Mouse (Mus musculus) liver, adult 2 months (tissue): ENCODE measurements at regions not wholly inside any gene's neighbourhood (a gene's known extent, or its start where the extent isn't known, plus 50 kb on each side); places are given as distances from the start of the nearest gene placed in this dataset.

Source experiments
- DNase-seq: peaks from one replicate; pipeline ENCODE4 v3.0.0-alpha.2; 2011; ENCODE audit warnings: low read depth, low spot score; ENCODE audit errors: extremely low read depth
- H3K27ac ChIP-seq: fragments of 200-500 bp; replicated peaks from 2 replicates; pipeline ENCODE4 v1.5.1; 2012; ENCODE audit warnings: low read depth, mild to moderate bottlenecking, control low read depth, inconsistent platforms, low read length; ENCODE audit not compliant: insufficient read depth
- H3K27me3 ChIP-seq: fragments of 200-500 bp; 2 replicates; pipeline ENCODE4 v1.6.1; 2012; ENCODE audit warnings: mild to moderate bottlenecking, moderate library complexity, low read length, inconsistent platforms; ENCODE audit not compliant: control insufficient read depth, insufficient read depth
- H3K36me3 ChIP-seq: fragments of 200-500 bp; 2 replicates; pipeline ENCODE4 v1.6.1; 2012; ENCODE audit warnings: low read length, inconsistent platforms; ENCODE audit not compliant: control insufficient read depth, insufficient read depth
- H3K4me1 ChIP-seq: fragments of 200-500 bp; 2 replicates; pipeline ENCODE4 v1.6.1; 2011; ENCODE audit warnings: low read length; ENCODE audit not compliant: control insufficient read depth, insufficient read depth
- H3K4me3 ChIP-seq: fragments of 200-500 bp; 2 replicates; pipeline ENCODE4 v1.5.1; 2011; ENCODE audit warnings: low read depth, mild to moderate bottlenecking, control low read depth, low read length, moderate library complexity; ENCODE audit not compliant: insufficient read depth
- H3K79me2 ChIP-seq: fragments of 200-500 bp; 2 replicates; pipeline ENCODE4 v1.6.1; 2012; ENCODE audit warnings: inconsistent platforms, mild to moderate bottlenecking, low read length, moderate library complexity; ENCODE audit not compliant: control insufficient read depth, insufficient read depth
- H3K9ac ChIP-seq: fragments of 200-500 bp; 2 replicates; pipeline ENCODE4 v1.6.1; 2012; ENCODE audit warnings: low read depth, mild to moderate bottlenecking, control low read depth, inconsistent platforms, low read length
- CTCF ChIP-seq: fragments of 200-500 bp; IDR thresholded peaks from 2 replicates; pipeline ENCODE4 v1.5.1; 2011; ENCODE audit warnings: low read depth, low read length, control low read depth
- POLR2A ChIP-seq: fragments of 200-500 bp; IDR thresholded peaks from 2 replicates; pipeline ENCODE4 v1.6.1; 2011; ENCODE audit warnings: low read length, control low read depth; ENCODE audit not compliant: insufficient read depth; ENCODE audit errors: extremely low read depth
- WGBS: fragments of 180-500 bp; shearing (Covaris S2); methylation state at CpG from one replicate; pipeline ENCODE4 v1.1.7; 2018; 5-methylcytosine and 5-hydroxymethylcytosine counted together

GRCm38 (mm10) chr2:74970611-74971265 lies 145.1 kb downstream of the Mtx2 start:
- no peak for DNase-seq
- Histone ChIP-seq H3K27ac (no peak overlapping the region), H3K9ac (no peak overlapping the region), H3K4me3 (no peak overlapping the region), H3K36me3 (no peaks in the 10 kb centered on the region), H3K79me2 (no peaks in the 10 kb centered on the region), H3K4me1 (no peaks in the 10 kb centered on the region), H3K27me3 (peaks cover 9% of the 10 kb centered on the region; the same call in 1 of the 2 replicates)
- no peak for TF ChIP-seq POLR2A
- no peak for TF ChIP-seq CTCF
- 66% methylated on average over 14 of the region's 14 CpGs for WGBS

DNA sequence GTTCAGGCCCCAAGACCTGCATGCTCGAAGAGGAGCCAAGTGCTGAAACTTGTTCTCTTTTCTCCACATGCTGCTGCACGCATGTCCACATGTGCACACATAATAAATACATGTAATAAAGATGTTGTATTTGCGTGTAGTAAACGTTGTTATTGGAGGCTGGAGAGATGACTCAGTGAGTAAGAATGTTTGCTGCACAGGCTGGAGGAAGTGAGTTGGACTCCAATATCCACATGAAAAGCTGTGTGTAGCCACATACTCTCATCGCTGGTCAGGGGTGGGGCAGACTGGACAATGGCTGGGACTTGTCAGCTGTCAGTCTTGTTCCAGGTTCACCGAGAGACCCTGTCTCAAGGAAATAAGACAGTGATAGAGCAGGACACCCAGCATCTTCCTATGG lies 147.8 kb downstream of the Mtx2 start:
- no peak for TF ChIP-seq CTCF
- no peak for TF ChIP-seq POLR2A
- no peak overlapping the region for H3K4me3 ChIP-seq
- no peak overlapping the region for H3K9ac ChIP-seq
- no peak for DNase-seq
- no peaks in the 10 kb centered on the region for H3K79me2 ChIP-seq
- H3K27me3 ChIP-seq, result peaks cover 2% of the 10 kb centered on the region; the same call in 1 of the 2 replicates
- H3K36me3 ChIP-seq, result no peaks in the 10 kb centered on the region
- no peak overlapping the region for H3K27ac ChIP-seq
- WGBS, result 75% methylated on average over 6 of the region's 6 CpGs
- no peaks in the 10 kb centered on the region for H3K4me1 ChIP-seq

- WGBS, result 62% methylated on average over 16 of the region's 16 CpGs
- no peaks in the 10 kb centered on the region for H3K4me1 ChIP-seq
These were observed 149.2 kb downstream of the Mtx2 start for GRCm38 (mm10) chr2:74974595-74975325.

GRCm38 (mm10) chr2:74977348-74977747 lies 151.7 kb downstream of the Mtx2 start:
- Histone ChIP-seq H3K4me3 (no peak overlapping the region), H3K27ac (no peak overlapping the region)

More at GRCm38 (mm10) chr2:74974595-74975325, 149.2 kb downstream of the Mtx2 start:
- H3K27ac ChIP-seq, result no peak overlapping the region
- TF ChIP-seq CTCF (no peak), POLR2A (no peak)
- no peaks in the 10 kb centered on the region for H3K79me2 ChIP-seq
- H3K27me3 ChIP-seq, result peaks cover 2% of the 10 kb centered on the region; the same call in 1 of the 2 replicates
- H3K9ac ChIP-seq, result no peak overlapping the region
- H3K4me3 ChIP-seq, result no peak overlapping the region
- no peaks in the 10 kb centered on the region for H3K36me3 ChIP-seq
- DNase-seq, result no peak

GRCm38 (mm10) chr2:74977828-74978227 lies 152.2 kb downstream of the Mtx2 start:
- H3K36me3 ChIP-seq, result no peaks in the 10 kb centered on the region
- H3K9ac ChIP-seq, result no peak overlapping the region
- H3K27me3 ChIP-seq, result peaks cover 5% of the 10 kb centered on the region; the same call in 1 of the 2 replicates
- no peak overlapping the region for H3K27ac ChIP-seq
- H3K4me1 ChIP-seq, result no peaks in the 10 kb centered on the region
- no peak for DNase-seq
- H3K4me3 ChIP-seq, result no peak overlapping the region
- 83% methylated on average over 1 of the region's 1 CpGs for WGBS
- no peaks in the 10 kb centered on the region for H3K79me2 ChIP-seq
- no peak for TF ChIP-seq CTCF
- no peak for TF ChIP-seq POLR2A

More at GRCm38 (mm10) chr2:74977348-74977747, 151.7 kb downstream of the Mtx2 start:
- no peak overlapping the region for H3K9ac ChIP-seq
- no peaks in the 10 kb centered on the region for H3K79me2 ChIP-seq
- DNase-seq, result no peak
- no peaks in the 10 kb centered on the region for H3K36me3 ChIP-seq
- TF ChIP-seq POLR2A (no peak), CTCF (no peak)
- H3K27me3 ChIP-seq, result peaks cover 2% of the 10 kb centered on the region; the same call in 1 of the 2 replicates
- H3K4me1 ChIP-seq, result no peaks in the 10 kb centered on the region
- 98% methylated on average over 3 of the region's 3 CpGs for WGBS
